Mouse (Mus musculus) adipocyte (in vitro differentiated cells): ENCODE results near the gene Serpinb1a.

Source experiments
- DNase-seq: peaks from one replicate; pipeline ENCODE4 v3.0.0-alpha.2; 2016; ENCODE audit warnings: low spot score

Gene Serpinb1a

DNA sequence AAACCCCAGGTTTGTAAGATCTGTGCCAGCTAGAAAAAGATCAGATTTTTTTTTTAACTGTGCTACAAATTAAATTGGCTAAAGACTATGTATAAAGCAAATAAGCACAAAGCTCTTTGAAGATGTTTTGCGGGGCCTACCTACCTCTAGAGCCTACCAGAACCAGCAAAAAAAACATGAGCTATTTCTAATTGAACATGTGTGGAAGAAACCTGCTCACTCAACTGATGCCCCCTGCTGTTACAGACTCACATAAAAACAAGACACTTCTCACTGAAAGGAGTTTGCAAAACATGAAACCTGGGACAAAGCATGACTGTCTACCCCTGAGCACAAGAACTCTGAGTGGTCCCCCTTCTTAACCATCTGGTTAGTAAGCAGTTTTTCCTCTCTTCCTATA is 53.9 kb downstream of the Serpinb1a start:
- peak; percentile 56 for DNase-seq

DNA sequence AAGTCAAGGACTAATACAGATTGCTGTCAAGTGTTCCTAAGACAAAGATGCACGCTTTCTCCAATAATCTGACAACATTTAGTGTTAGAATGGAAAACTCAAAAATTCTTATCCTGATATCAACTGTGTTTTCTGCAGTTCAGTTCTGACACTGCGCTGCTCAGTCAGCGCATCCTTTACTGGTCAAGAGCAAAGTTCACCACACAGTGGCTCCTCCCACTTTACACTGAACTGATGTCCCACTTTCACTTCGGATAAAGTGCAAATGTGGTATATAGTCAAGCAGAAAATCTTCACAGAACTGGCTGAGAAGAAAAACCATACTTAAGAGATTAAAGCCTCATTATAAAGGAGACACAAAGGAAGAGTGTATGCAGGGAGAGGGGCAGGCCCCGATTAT is 55.8 kb downstream of the Serpinb1a start:
- DNase-seq = no peak

DNA sequence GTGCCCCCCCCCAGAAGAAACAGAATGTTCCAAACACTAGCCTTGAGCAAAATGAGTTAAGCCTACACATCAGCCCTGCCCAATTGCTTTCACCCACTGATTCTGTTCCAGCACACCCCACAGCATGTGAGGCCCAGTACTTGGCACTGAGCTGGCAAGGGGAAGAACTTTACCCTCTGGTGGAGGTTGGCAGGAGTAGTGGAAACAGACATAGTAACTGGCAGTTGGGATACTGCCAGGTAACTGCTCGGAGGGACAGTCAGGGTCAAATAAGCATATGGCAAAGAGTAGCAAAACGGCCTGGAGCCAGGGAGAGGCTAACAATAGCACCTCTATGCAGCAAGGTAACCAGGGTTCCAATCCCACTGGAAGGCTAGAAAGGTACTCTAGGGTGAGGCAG is 56.4 kb downstream of the Serpinb1a start:
- peak; percentile 93 for DNase-seq
